Mouse (Mus musculus): ENCODE measurements around the gene Lmod3. TPM values are rescaled to one million over a fixed set of nuclear protein-coding genes. Genes with fewer than 3 reads are reported as not detected.
"Not testable (repeated sequence)": the region's sequence is repeated elsewhere in the genome, so short reads cannot be mapped to it uniquely, and the experiment has no call there.

Gene Lmod3
- polyA plus RNA-seq, 1 experiment from 2014 or later = 4.6 TPM

- H3K36me3 ChIP-seq = no peaks in the 10 kb centered on the region
- WGBS = 89% methylated on average over 3 of the region's 3 CpGs
- no peak overlapping the region for H3K27ac ChIP-seq
Observed at GRCm38 (mm10) chr6:97273777-97274176, 21.2 kb upstream of the Lmod3 start.

GRCm38 (mm10) chr6:97273058-97273710 lies 20.6 kb upstream of the Lmod3 start:
- no peaks in the 10 kb centered on the region; the same call in 1 of the 2 replicates for H3K27me3 ChIP-seq
- H3K9ac ChIP-seq (replicated peaks) = no peak overlapping the region
- no peak overlapping the region for H3K27ac ChIP-seq
- H3K4me2 ChIP-seq = no peak overlapping the region
- H3K36me3 ChIP-seq = no peaks in the 10 kb centered on the region
- no peak for ATAC-seq (ENCODE audit: insufficient number of reproducible peaks, insufficient read depth, low FRiP score, low TSS enrichment, low read depth)
- H3K4me3 ChIP-seq (replicated peaks) = no peak overlapping the region
- WGBS = 88% methylated on average over 16 of the region's 16 CpGs
- H3K9me3 ChIP-seq = no peaks in the 10 kb centered on the region
- peaks cover 11% of the 10 kb centered on the region for H3K4me1 ChIP-seq (replicated peaks)

More at GRCm38 (mm10) chr6:97273777-97274176, 21.2 kb upstream of the Lmod3 start:
- H3K4me1 ChIP-seq (replicated peaks) = peaks cover 15% of the 10 kb centered on the region
- H3K27me3 ChIP-seq = no peaks in the 10 kb centered on the region; the same call in 1 of the 2 replicates
- no peak overlapping the region for H3K9ac ChIP-seq (replicated peaks)
- no peaks in the 10 kb centered on the region for H3K9me3 ChIP-seq
- ATAC-seq (ENCODE audit: insufficient number of reproducible peaks, insufficient read depth, low FRiP score, low TSS enrichment, low read depth) = no peak
- no peak overlapping the region for H3K4me2 ChIP-seq
- H3K4me3 ChIP-seq (replicated peaks) = no peak overlapping the region

GRCm38 (mm10) chr6:97272349-97272748 lies 19.8 kb upstream of the Lmod3 start:
- no peak overlapping the region for H3K9ac ChIP-seq (replicated peaks)
- ATAC-seq (ENCODE audit: insufficient number of reproducible peaks, insufficient read depth, low FRiP score, low TSS enrichment, low read depth) = no peak
- no peak overlapping the region for H3K27ac ChIP-seq
- H3K4me1 ChIP-seq (replicated peaks) = peaks cover 9% of the 10 kb centered on the region
- no peak overlapping the region for H3K4me2 ChIP-seq
- no peaks in the 10 kb centered on the region for H3K9me3 ChIP-seq
- no peaks in the 10 kb centered on the region; the same call in 1 of the 2 replicates for H3K27me3 ChIP-seq
- no peak overlapping the region for H3K4me3 ChIP-seq (replicated peaks)
- 61% methylated on average over 2 of the region's 2 CpGs for WGBS
- H3K36me3 ChIP-seq = no peaks in the 10 kb centered on the region

GRCm38 (mm10) chr6:97269596-97269995 lies 17.0 kb upstream of the Lmod3 start:
- H3K9ac ChIP-seq (replicated peaks) = no peak overlapping the region
- H3K27ac ChIP-seq = no peak overlapping the region
- WGBS = 84% methylated on average over 11 of the region's 11 CpGs
- no peaks in the 10 kb centered on the region for H3K4me1 ChIP-seq (replicated peaks)
- H3K27me3 ChIP-seq = no peaks in the 10 kb centered on the region
- H3K9me3 ChIP-seq = no peaks in the 10 kb centered on the region
- H3K4me2 ChIP-seq = no peak overlapping the region
- no peak for ATAC-seq (ENCODE audit: insufficient number of reproducible peaks, insufficient read depth, low FRiP score, low TSS enrichment, low read depth)
- H3K4me3 ChIP-seq (replicated peaks) = no peak overlapping the region
- H3K36me3 ChIP-seq = no peaks in the 10 kb centered on the region

GRCm38 (mm10) chr6:97267132-97267531 lies 14.6 kb upstream of the Lmod3 start:
- no peaks in the 10 kb centered on the region for H3K27me3 ChIP-seq
- no peak overlapping the region for H3K27ac ChIP-seq

GRCm38 (mm10) chr6:97266661-97267060 lies 14.1 kb upstream of the Lmod3 start:
- Histone ChIP-seq H3K4me2 (no peak overlapping the region), H3K9me3 (no peaks in the 10 kb centered on the region), H3K4me1 (replicated peaks) (no peaks in the 10 kb centered on the region), H3K27ac (no peak overlapping the region), H3K36me3 (no peaks in the 10 kb centered on the region), H3K4me3 (replicated peaks) (no peak overlapping the region), H3K9ac (replicated peaks) (no peak overlapping the region), H3K27me3 (no peaks in the 10 kb centered on the region)
- no peak for ATAC-seq (ENCODE audit: insufficient number of reproducible peaks, insufficient read depth, low FRiP score, low TSS enrichment, low read depth)
- WGBS = 76% methylated on average over 4 of the region's 4 CpGs

More at GRCm38 (mm10) chr6:97267132-97267531, 14.6 kb upstream of the Lmod3 start:
- no peak overlapping the region for H3K4me2 ChIP-seq
- ATAC-seq (ENCODE audit: insufficient number of reproducible peaks, insufficient read depth, low FRiP score, low TSS enrichment, low read depth) = no peak
- H3K9me3 ChIP-seq = no peaks in the 10 kb centered on the region
- no peaks in the 10 kb centered on the region for H3K36me3 ChIP-seq
- H3K9ac ChIP-seq (replicated peaks) = no peak overlapping the region
- H3K4me3 ChIP-seq (replicated peaks) = no peak overlapping the region
- 85% methylated on average over 2 of the region's 2 CpGs for WGBS
- no peaks in the 10 kb centered on the region for H3K4me1 ChIP-seq (replicated peaks)

GRCm38 (mm10) chr6:97265705-97266104 lies 13.1 kb upstream of the Lmod3 start:
- 90% methylated on average over 3 of the region's 3 CpGs for WGBS
- ATAC-seq (ENCODE audit: insufficient number of reproducible peaks, insufficient read depth, low FRiP score, low TSS enrichment, low read depth) = no peak
- Histone ChIP-seq H3K4me2 (no peak overlapping the region), H3K36me3 (no peaks in the 10 kb centered on the region), H3K4me1 (replicated peaks) (no peaks in the 10 kb centered on the region), H3K27ac (no peak overlapping the region), H3K9ac (replicated peaks) (no peak overlapping the region), H3K27me3 (no peaks in the 10 kb centered on the region), H3K4me3 (replicated peaks) (no peak overlapping the region), H3K9me3 (no peaks in the 10 kb centered on the region)

- Histone ChIP-seq H3K4me2 (no peak overlapping the region), H3K9me3 (no peaks in the 10 kb centered on the region), H3K4me3 (replicated peaks) (no peak overlapping the region), H3K4me1 (replicated peaks) (no peaks in the 10 kb centered on the region), H3K27ac (no peak overlapping the region), H3K27me3 (no peaks in the 10 kb centered on the region), H3K9ac (replicated peaks) (no peak overlapping the region), H3K36me3 (no peaks in the 10 kb centered on the region)
- 82% methylated on average over 8 of the region's 8 CpGs for WGBS
- ATAC-seq (ENCODE audit: insufficient number of reproducible peaks, insufficient read depth, low FRiP score, low TSS enrichment, low read depth) = no peak
Observed at GRCm38 (mm10) chr6:97265240-97265639, 12.7 kb upstream of the Lmod3 start.

GRCm38 (mm10) chr6:97263750-97264149 lies 11.2 kb upstream of the Lmod3 start:
- not testable (repeated sequence) for ATAC-seq (ENCODE audit: insufficient number of reproducible peaks, insufficient read depth, low FRiP score, low TSS enrichment, low read depth); H3K27me3 ChIP-seq; H3K4me2 ChIP-seq; H3K36me3 ChIP-seq; H3K9me3 ChIP-seq; H3K4me1 ChIP-seq (replicated peaks); H3K4me3 ChIP-seq (replicated peaks); H3K9ac ChIP-seq (replicated peaks); H3K27ac ChIP-seq

- 71% methylated on average over 4 of the region's 4 CpGs for whole genome bisulfite sequencing
Observed at GRCm38 (mm10) chr6:97262229-97262628, 9.7 kb upstream of the Lmod3 start.

GRCm38 (mm10) chr6:97259926-97260325 lies 7.4 kb upstream of the Lmod3 start:
- not testable (repeated sequence) for H3K9ac ChIP-seq (replicated peaks); H3K36me3 ChIP-seq; H3K27ac ChIP-seq; H3K4me2 ChIP-seq; ATAC-seq (ENCODE audit: insufficient number of reproducible peaks, insufficient read depth, low FRiP score, low TSS enrichment, low read depth); H3K27me3 ChIP-seq; H3K4me3 ChIP-seq (replicated peaks); H3K4me1 ChIP-seq (replicated peaks); H3K9me3 ChIP-seq
- WGBS = 85% methylated on average over 2 of the region's 2 CpGs

More at GRCm38 (mm10) chr6:97262229-97262628, 9.7 kb upstream of the Lmod3 start:
- Histone ChIP-seq H3K36me3 (no peaks in the 10 kb centered on the region), H3K9me3 (no peaks in the 10 kb centered on the region), H3K27me3 (no peaks in the 10 kb centered on the region), H3K9ac (replicated peaks) (no peak overlapping the region), H3K4me1 (replicated peaks) (no peaks in the 10 kb centered on the region), H3K4me2 (no peak overlapping the region), H3K4me3 (replicated peaks) (no peak overlapping the region), H3K27ac (no peak overlapping the region)
- no peak for ATAC-seq (ENCODE audit: insufficient number of reproducible peaks, insufficient read depth, low FRiP score, low TSS enrichment, low read depth)

GRCm38 (mm10) chr6:97258489-97258888 lies 5.9 kb upstream of the Lmod3 start:
- no peaks in the 10 kb centered on the region for H3K9me3 ChIP-seq
- H3K27ac ChIP-seq = no peak overlapping the region
- 90% methylated on average over 1 of the region's 1 CpGs for WGBS
- H3K27me3 ChIP-seq = no peaks in the 10 kb centered on the region
- no peak overlapping the region for H3K4me2 ChIP-seq
- no peak overlapping the region for H3K4me3 ChIP-seq (replicated peaks)
- no peaks in the 10 kb centered on the region for H3K4me1 ChIP-seq (replicated peaks)
- no peak for ATAC-seq (ENCODE audit: insufficient number of reproducible peaks, insufficient read depth, low FRiP score, low TSS enrichment, low read depth)
- H3K9ac ChIP-seq (replicated peaks) = no peak overlapping the region
- H3K36me3 ChIP-seq = no peaks in the 10 kb centered on the region
